Mouse (Mus musculus): ENCODE results near the gene Tec.

GRCm38 (mm10) chr5:72791789-72792188, 76.5 kb downstream of the Tec start:
- TF ChIP-seq EP300 (IDR thresholded peaks at IDR 0.05; ENCODE audit: low read length) = no peak
- no peak for TF ChIP-seq POLR2A (IDR thresholded peaks at IDR 0.05; ENCODE audit: low read depth, low read length)

Measured in CH12.LX (cell line).